In genomic region chr13:93920786-93921300, GRCm38 (mm10) we compare ENCODE assay signal across 15 mouse cellular contexts.
DNase-seq lines count a peak whose midpoint lies in the region; ATAC-seq lines count a peak whose summit lies in the region.
"Had no signal": no experiment of that assay in that cellular context is flagged by ENCODE, and none has a peak within 500 bp of the region (broad histone marks: within the 10 kb centered on the region; RNA-seq: fewer than 3 reads in every experiment).

No protein-coding gene starts in this region.

- H3K4me3 ChIP-seq in lung, embryonic 16.5 days (ENCODE audit: low read length): no peak overlapping the region
- H3K4me3 ChIP-seq: hindbrain, embryonic 10.5 days; liver, embryonic 15.5 days had no signal

- intact Hi-C loops in heart, postnatal 10 days (cut with DNase I): loop anchor here (5.0 kb wide), 1 partner anchor 64 kb away; no protein-coding TSS in a partner anchor

- no peaks in the 10 kb centered on the region for H3K9me3 ChIP-seq in lung, embryonic 16.5 days (ENCODE audit: control insufficient read depth, low read length)
- H3K9me3 ChIP-seq: hindbrain, embryonic 10.5 days; liver, embryonic 15.5 days had no signal

- no peaks in the 10 kb centered on the region for H3K27me3 ChIP-seq in lung, embryonic 16.5 days (ENCODE audit: control insufficient read depth, insufficient read depth, low read depth, low read length)
- H3K27me3 ChIP-seq: liver, embryonic 15.5 days had no signal

- peaks cover 36% of the 10 kb centered on the region for H3K4me1 ChIP-seq in lung, embryonic 16.5 days (replicated peaks; ENCODE audit: control insufficient read depth, insufficient read depth, low read length)
- H3K4me1 ChIP-seq: liver, embryonic 15.5 days had no signal

- peak; percentile 49 to 54 for DNase-seq in heart, postnatal 10 days
- DNase-seq in heart, adult 9 months (ENCODE audit: low spot score in 2 of 2): no peak
- DNase-seq in lung, postnatal 25 days (ENCODE audit: low spot score): no peak
- DNase-seq in lung, postnatal 10 days: peak; percentile 63
- DNase-seq in B cell, adult 2 months: no peak
- no peak for DNase-seq in frontal cortex, adult 2 months (ENCODE audit: extremely low spot score in 1 of 2, low spot score in 1 of 2)
- DNase-seq: cerebellum, postnatal 10 days; forebrain, postnatal 0 days; gastrocnemius, postnatal 36 days; right cerebral cortex, adult 18-20 months had no signal

- H3K27ac ChIP-seq in lung, embryonic 16.5 days (ENCODE audit: low read length): peak overlapping the region; percentile 61
- H3K27ac ChIP-seq: liver, embryonic 15.5 days had no signal

- H3K9ac ChIP-seq in lung, embryonic 16.5 days (ENCODE audit: low read length): no peak overlapping the region
- H3K9ac ChIP-seq: forebrain, postnatal 0 days; liver, embryonic 15.5 days had no signal

- no peak for ATAC-seq in lung, embryonic 16.5 days (ENCODE audit: low read depth)
- ATAC-seq: forebrain, postnatal 0 days; inflammation-experienced regulatory T-cells, adult 6 months had no signal

- no peaks in the 10 kb centered on the region for H3K36me3 ChIP-seq in lung, embryonic 16.5 days (ENCODE audit: control insufficient read depth, insufficient read depth, low read length)
- H3K36me3 ChIP-seq: hindbrain, embryonic 10.5 days; liver, embryonic 15.5 days had no signal

- WGBS in lung, embryonic 16.5 days: 60% methylated on average over 4 of the region's 4 CpGs

- no peak overlapping the region for H3K4me2 ChIP-seq in lung, embryonic 16.5 days (ENCODE audit: low read depth, low read length)
- H3K4me2 ChIP-seq: liver, embryonic 15.5 days; midbrain, embryonic 11.5 days had no signal

Comparison
In these comparisons a context has a peak if more than half of its experiments do, and no peak if none do; other contexts are left out.
1. DNase-seq: peak in heart, postnatal 10 days (2 of 2) and lung, postnatal 10 days (single experiment); none in heart, adult 9 months (0 of 2), lung, postnatal 25 days (single experiment), B cell, adult 2 months (0 of 2) and frontal cortex, adult 2 months (0 of 2).